Comparison of ENCODE assay signal across 8 mouse cellular contexts in the genomic region with DNA sequence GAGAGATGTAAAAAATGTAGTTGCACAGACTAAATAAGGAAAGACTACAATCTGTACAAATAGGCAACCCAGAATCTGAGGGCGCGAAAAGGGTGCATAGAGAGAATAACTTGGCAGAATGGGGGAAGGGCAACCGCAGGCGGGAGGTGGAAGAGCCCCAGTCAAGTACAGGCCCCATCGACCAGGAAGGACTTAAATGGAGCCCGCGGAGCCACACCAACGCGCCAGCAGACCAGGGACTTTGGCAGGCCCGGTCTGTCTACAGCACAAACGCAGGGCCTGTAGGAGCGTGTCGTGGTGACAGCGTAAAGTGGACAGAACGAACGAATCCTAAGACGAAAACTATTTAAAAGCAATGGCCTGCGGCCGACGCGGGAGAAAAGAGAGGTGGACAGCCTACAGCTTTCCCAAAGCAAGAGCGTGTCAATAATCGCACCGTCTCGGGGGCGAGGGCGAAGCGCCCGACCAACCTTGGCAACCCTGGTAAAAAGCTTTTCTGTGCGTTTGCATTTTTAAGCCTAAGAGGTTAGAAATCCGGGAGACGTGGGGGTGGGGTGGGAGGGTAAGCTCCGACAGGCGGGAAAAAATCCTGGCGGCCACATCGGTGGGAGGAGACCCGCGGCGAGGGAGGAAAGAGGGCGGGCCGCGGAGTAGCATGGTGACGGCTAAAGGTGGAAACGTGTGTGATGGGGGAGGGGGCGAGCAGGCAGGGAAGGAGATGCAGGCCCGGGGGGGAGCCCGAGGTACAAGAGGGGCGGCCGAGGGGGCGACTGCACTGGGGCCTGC. TPM values are rescaled to one million over a fixed set of nuclear protein-coding genes. Genes with fewer than 3 reads are reported as not detected.
DNase-seq lines count a peak whose midpoint lies in the region; ATAC-seq and TF ChIP-seq lines count a peak whose summit lies in the region.

No protein-coding gene starts in this region.

- ATAC-seq in hindbrain, embryonic 14.5 days (ENCODE audit: low FRiP score) = peak; percentile 41; the same call in 1 of the 2 replicates

- H3K36me3 ChIP-seq in hindbrain, embryonic 14.5 days (replicated peaks; ENCODE audit: control insufficient read depth, insufficient read depth) = 0 out of 2 replicates have a peak, but pooled peaks cover 3% of the 10 kb centered on the region
- no peaks in the 10 kb centered on the region for H3K36me3 ChIP-seq in macrophage (ENCODE audit: inconsistent target)

- H3K27me3 ChIP-seq in hindbrain, embryonic 14.5 days (ENCODE audit: control insufficient read depth, insufficient read depth, low read length) = no peaks in the 10 kb centered on the region

- peak overlapping the region; percentile 72 for H3K4me2 ChIP-seq in hindbrain, embryonic 14.5 days (replicated peaks)

- H3K9ac ChIP-seq in hindbrain, embryonic 14.5 days = peak overlapping the region; percentile 99

- WGBS in hindbrain, embryonic 14.5 days = under 1% methylated on average over 44 of the region's 50 CpGs
- 1% methylated on average over 48 of the region's 50 CpGs for WGBS in macrophage (ENCODE audit: missing documents)

- peak; percentile 91 for DNase-seq in R1 (ENCODE audit: low read depth, low spot score)
- peak; percentile 68 to 83 for DNase-seq in cerebellum, postnatal 25 days
- peak; percentile 28 to 44 for DNase-seq in frontal cortex, postnatal 25 days (ENCODE audit: low spot score in 2 of 2)
- DNase-seq in hindbrain, embryonic 14.5 days (ENCODE audit: low spot score) = peak; percentile 68
- peak; percentile 63 to 77 for DNase-seq in left cerebral cortex, adult 2 months (ENCODE audit: extremely low spot score in 1 of 2, low spot score in 2 of 2)
- peak; percentile 88 for DNase-seq in right cerebral cortex, postnatal 10 days (ENCODE audit: low spot score in 2 of 2)
- DNase-seq in urinary bladder, postnatal 25 days (ENCODE audit: low spot score) = peak; percentile 80

- peak overlapping the region; percentile 96 for H3K4me3 ChIP-seq in hindbrain, embryonic 14.5 days (replicated peaks; ENCODE audit: low read length)
- H3K4me3 ChIP-seq in left cerebral cortex, adult 2 months = peak overlapping the region; percentile 76
- H3K4me3 ChIP-seq in macrophage (ENCODE audit: inconsistent target) = peak overlapping the region; percentile 85

- no peak for TF ChIP-seq CTCF in left cerebral cortex, adult 2 months (IDR thresholded peaks at IDR 0.05)

- H3K9me3 ChIP-seq in hindbrain, embryonic 14.5 days (ENCODE audit: control insufficient read depth, low read length) = no peaks in the 10 kb centered on the region

- intact Hi-C loops in left cerebral cortex, adult 2 months (cut with DNase I) = loop anchor here (5.0 kb wide), 2 partner anchors 70 to 440 kb away; a partner anchor contains a TSS

- peaks cover 54% of the 10 kb centered on the region for H3K79me2 ChIP-seq in macrophage (ENCODE audit: inconsistent target)

- peak overlapping the region; percentile 98 for H3K27ac ChIP-seq in hindbrain, embryonic 14.5 days
- peak overlapping the region; percentile 95 for H3K27ac ChIP-seq in left cerebral cortex, adult 2 months
- H3K27ac ChIP-seq in macrophage = peak overlapping the region; percentile 75

- H3K4me1 ChIP-seq in hindbrain, embryonic 14.5 days (replicated peaks; ENCODE audit: control insufficient read depth, insufficient read depth, low read length) = peaks cover 41% of the 10 kb centered on the region

RNA-seq across cellular contexts. Expression of a gene that starts 1.0 kb away (rescaled TPM):
- polyA plus RNA-seq in hindbrain, embryonic 14.5 days (2014; fragmentation: Nextera tagmentation; extraction: Ambion mirVana) = 105 and 122 TPM in 2 replicates
- 100 to 1,000 TPM; 194 to 222 TPM for total RNA-seq in left cerebral cortex, adult 2 months (2021)
- total RNA-seq in macrophage (2018; cell fraction: chromatin; rRNA removed) = 100 to 1,000 TPM; 119 to 354 (median 201) TPM
- 100 to 1,000 TPM; 115 to 167 (median 134) TPM for total RNA-seq in macrophage (2018; cell fraction: cytosol; rRNA removed)
- 100 to 1,000 TPM; 112 to 271 (median 159) TPM for total RNA-seq in macrophage (2018; cell fraction: nucleus; rRNA removed)
- 128 to 349 TPM (median 265 TPM) in 3 replicates for polyA plus RNA-seq in macrophage (2018)

RNA-seq across cellular contexts. Expression of a gene that starts 1.2 kb away (rescaled TPM):
- 3.4 and 4.0 TPM in 2 replicates for polyA plus RNA-seq in hindbrain, embryonic 14.5 days (2014; fragmentation: Nextera tagmentation; extraction: Ambion mirVana)
- total RNA-seq in left cerebral cortex, adult 2 months (2021) = 1 to 10 TPM; 1.9 TPM
- total RNA-seq in macrophage (2018; cell fraction: chromatin; rRNA removed) = 1 to 10 TPM in 14 of 26 experiments, not detected in 12; 1.6 to 6.8 (median 2.5) TPM
- 1 to 10 TPM in 13 of 26 experiments, under 1 TPM in 13; 0.27 to 2.1 (median 0.99) TPM for total RNA-seq in macrophage (2018; cell fraction: cytosol; rRNA removed)
- total RNA-seq in macrophage (2018; cell fraction: nucleus; rRNA removed) = 10 to 100 TPM in 1 of 26 experiments, 1 to 10 TPM in 21, not detected in 4; 1.4 to 10.5 (median 2.2) TPM
- polyA plus RNA-seq in macrophage (2018) = 0.43 to 2.0 TPM (median 0.88 TPM) in 3 replicates

Comparison
In these comparisons a context has a peak if more than half of its experiments do, and no peak if none do; other contexts are left out.
1. Peak in every context shown above with its lines: DNase-seq, ATAC-seq, H3K4me3 ChIP-seq and H3K27ac ChIP-seq.
2. DNase-seq: peak in every context shown above with its lines; median percentile 91 in R1; 88 in right cerebral cortex, postnatal 10 days; 80 in urinary bladder, postnatal 25 days; 76 in cerebellum, postnatal 25 days; 70 in left cerebral cortex, adult 2 months; 68 in hindbrain, embryonic 14.5 days; 36 in frontal cortex, postnatal 25 days.